Mouse (Mus musculus): ENCODE data around the gene Syk. TPM values are rescaled to one million over a fixed set of nuclear protein-coding genes. Genes with fewer than 3 reads are reported as not detected.

The Syk gene
- polyA plus RNA-seq, 1 experiment from 2014 or later: 8.8 TPM

DNA sequence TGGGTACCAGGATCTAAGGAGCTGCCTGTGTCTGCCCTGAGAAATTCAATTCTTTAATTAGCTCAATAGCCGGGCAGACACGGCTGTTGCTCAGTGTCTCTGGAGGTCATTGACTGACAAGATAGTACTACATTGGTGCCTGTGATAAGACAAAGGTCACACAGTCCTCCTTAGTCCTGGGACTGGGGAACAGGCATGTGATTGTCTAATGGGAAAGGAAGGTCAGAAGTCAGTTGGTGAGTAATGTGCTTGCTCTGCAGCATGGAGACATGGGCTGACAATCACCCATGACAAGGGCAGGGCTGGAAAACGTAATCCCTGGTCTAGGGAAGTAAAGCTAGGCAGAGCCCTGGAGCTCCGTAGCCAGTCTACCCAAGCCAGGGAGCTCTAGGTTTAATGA lies 19.8 kb downstream of the Syk start:
- Histone ChIP-seq H3K9me3 (replicated peaks) (no peaks in the 10 kb centered on the region), H3K4me2 (no peak overlapping the region), H3K27ac (ENCODE audit: poor library complexity, severe bottlenecking) (peak overlapping the region; percentile 2; the same call in 1 of the 2 replicates), H3K27me3 (replicated peaks) (no peaks in the 10 kb centered on the region), H3K4me1 (replicated peaks) (peaks cover 23% of the 10 kb centered on the region), H3K36me3 (no peaks in the 10 kb centered on the region), H3K4me3 (no peak overlapping the region), H3K9ac (no peak overlapping the region)
- 13% methylated on average over 4 of the region's 4 CpGs for WGBS
- no peak for ATAC-seq (ENCODE audit: insufficient number of reproducible peaks, low FRiP score)

DNA sequence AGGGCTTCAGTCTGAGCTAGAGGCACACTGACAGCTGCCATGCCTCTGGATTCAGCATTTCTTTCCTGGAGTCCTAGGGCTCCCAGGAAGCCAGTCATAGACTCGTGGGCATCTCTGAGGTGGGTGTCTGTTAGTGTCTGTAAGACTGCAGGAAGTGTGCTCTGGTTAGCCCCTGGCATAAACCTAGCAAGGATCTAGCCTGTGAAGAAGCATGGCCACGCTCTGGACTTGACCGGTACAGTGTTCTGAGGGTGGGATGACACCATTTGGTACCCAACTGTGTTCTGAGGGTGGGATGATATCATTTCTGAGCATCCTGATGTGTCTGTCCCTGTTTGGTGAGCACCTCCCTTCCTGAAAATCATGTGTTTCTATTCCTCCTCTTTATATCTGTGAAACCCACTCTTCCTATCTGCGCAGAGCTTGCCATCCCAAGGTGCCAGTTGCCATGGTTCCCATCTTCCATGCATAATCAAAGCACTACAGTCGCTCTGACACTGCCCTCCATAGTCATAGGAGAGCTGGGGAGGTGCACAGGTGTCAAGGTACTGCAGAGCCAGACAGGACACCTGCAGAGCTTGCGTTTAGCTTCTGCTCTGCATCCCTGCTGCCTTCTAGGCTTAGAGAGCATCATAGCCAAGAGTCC lies 20.9 kb downstream of the Syk start:
- H3K36me3 ChIP-seq: no peaks in the 10 kb centered on the region
- no peaks in the 10 kb centered on the region for H3K27me3 ChIP-seq (replicated peaks)
- H3K4me1 ChIP-seq (replicated peaks): peaks cover 18% of the 10 kb centered on the region
- no peak for ATAC-seq (ENCODE audit: insufficient number of reproducible peaks, low FRiP score)
- WGBS: 81% methylated on average over 6 of the region's 6 CpGs
- no peak overlapping the region for H3K4me3 ChIP-seq
- H3K9ac ChIP-seq: no peak overlapping the region
- H3K27ac ChIP-seq (ENCODE audit: poor library complexity, severe bottlenecking): no peak overlapping the region
- H3K4me2 ChIP-seq: no peak overlapping the region
- H3K9me3 ChIP-seq (replicated peaks): no peaks in the 10 kb centered on the region

GRCm38 (mm10) chr13:52605006-52605405 lies 22.0 kb downstream of the Syk start:
- no peaks in the 10 kb centered on the region for H3K9me3 ChIP-seq (replicated peaks)
- WGBS: 78% methylated on average over 3 of the region's 3 CpGs
- no peaks in the 10 kb centered on the region for H3K27me3 ChIP-seq (replicated peaks)

GRCm38 (mm10) chr13:52605911-52606310 lies 22.9 kb downstream of the Syk start:
- 79% methylated on average over 4 of the region's 4 CpGs for WGBS
- Histone ChIP-seq H3K4me3 (no peak overlapping the region), H3K27me3 (replicated peaks) (no peaks in the 10 kb centered on the region), H3K27ac (ENCODE audit: poor library complexity, severe bottlenecking) (no peak overlapping the region), H3K9me3 (replicated peaks) (no peaks in the 10 kb centered on the region), H3K36me3 (no peaks in the 10 kb centered on the region), H3K4me2 (no peak overlapping the region), H3K9ac (no peak overlapping the region), H3K4me1 (replicated peaks) (peaks cover 15% of the 10 kb centered on the region)
- ATAC-seq (ENCODE audit: insufficient number of reproducible peaks, low FRiP score): no peak

More at GRCm38 (mm10) chr13:52605006-52605405, 22.0 kb downstream of the Syk start:
- Histone ChIP-seq H3K4me3 (no peak overlapping the region), H3K4me1 (replicated peaks) (peaks cover 15% of the 10 kb centered on the region), H3K27ac (ENCODE audit: poor library complexity, severe bottlenecking) (no peak overlapping the region), H3K4me2 (no peak overlapping the region), H3K9ac (no peak overlapping the region), H3K36me3 (no peaks in the 10 kb centered on the region)
- ATAC-seq (ENCODE audit: insufficient number of reproducible peaks, low FRiP score): no peak

DNA sequence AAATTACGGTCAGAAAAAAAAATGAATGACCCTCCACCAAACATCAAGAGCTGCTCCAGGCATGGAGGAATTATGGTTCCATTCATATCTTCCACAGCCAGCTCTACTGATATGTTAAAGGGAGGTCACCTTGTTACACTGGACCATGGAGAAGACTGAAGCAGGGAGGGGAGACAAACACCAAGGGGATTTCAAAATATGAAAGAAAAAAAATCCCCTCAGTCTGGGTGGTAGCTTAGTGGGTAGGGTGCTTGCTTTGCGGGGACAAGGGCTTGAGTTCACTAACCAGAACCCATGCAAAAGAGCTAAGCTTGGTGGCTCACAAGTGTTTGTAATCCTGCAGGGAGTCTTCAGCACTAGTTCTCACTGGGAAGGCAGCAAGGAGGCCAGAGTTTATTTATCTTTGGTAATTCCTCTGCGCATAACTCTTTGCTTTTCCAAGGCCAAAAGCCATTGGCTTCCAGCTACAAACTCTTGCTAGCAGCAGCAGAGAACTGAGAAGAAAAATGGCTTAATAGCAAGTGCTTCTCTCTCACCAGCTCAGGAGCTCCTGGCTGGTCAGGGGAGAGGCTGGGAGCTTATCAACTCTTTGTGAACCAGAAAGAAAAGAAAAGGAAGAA lies 23.8 kb downstream of the Syk start:
- no peak overlapping the region for H3K9ac ChIP-seq

GRCm38 (mm10) chr13:52607964-52608363 lies 25.0 kb downstream of the Syk start:
- Histone ChIP-seq H3K9ac (no peak overlapping the region), H3K4me3 (no peak overlapping the region), H3K4me1 (replicated peaks) (peaks cover 8% of the 10 kb centered on the region), H3K4me2 (no peak overlapping the region), H3K9me3 (replicated peaks) (no peaks in the 10 kb centered on the region), H3K36me3 (peaks cover 11% of the 10 kb centered on the region), H3K27ac (ENCODE audit: poor library complexity, severe bottlenecking) (no peak overlapping the region), H3K27me3 (replicated peaks) (no peaks in the 10 kb centered on the region)
- no peak for ATAC-seq (ENCODE audit: insufficient number of reproducible peaks, low FRiP score)
- 95% methylated on average over 1 of the region's 1 CpGs for WGBS

More for the DNA sequence above, 23.8 kb downstream of the Syk start:
- Histone ChIP-seq H3K4me1 (replicated peaks) (peaks cover 15% of the 10 kb centered on the region), H3K9me3 (replicated peaks) (no peaks in the 10 kb centered on the region), H3K4me2 (no peak overlapping the region), H3K4me3 (no peak overlapping the region), H3K27me3 (replicated peaks) (no peaks in the 10 kb centered on the region), H3K36me3 (peaks cover 2% of the 10 kb centered on the region; the same call in 1 of the 2 replicates), H3K27ac (ENCODE audit: poor library complexity, severe bottlenecking) (no peak overlapping the region)
- no peak for ATAC-seq (ENCODE audit: insufficient number of reproducible peaks, low FRiP score)
- 84% methylated on average over 3 of the region's 3 CpGs for WGBS

DNA sequence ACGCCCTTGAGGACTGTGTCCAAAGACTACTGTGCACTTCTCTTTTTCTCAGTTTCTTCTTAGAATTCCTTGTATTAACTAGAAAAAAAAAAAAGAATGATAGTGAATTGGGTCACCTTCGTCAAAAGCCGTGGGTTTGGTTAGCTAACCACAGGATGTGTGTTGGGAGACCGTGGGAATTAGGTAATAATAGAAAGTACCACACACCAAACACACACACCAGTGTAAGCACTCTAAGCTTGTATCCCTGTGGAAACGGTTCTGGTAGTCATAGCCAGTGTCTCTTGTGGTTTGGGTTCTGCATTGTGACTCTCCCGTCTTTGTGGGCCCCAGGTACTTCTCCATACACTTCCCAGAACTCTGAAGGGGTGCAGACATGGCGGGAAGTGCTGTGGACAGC lies 27.5 kb downstream of the Syk start:
- H3K27ac ChIP-seq (ENCODE audit: poor library complexity, severe bottlenecking): no peak overlapping the region
- no peak overlapping the region for H3K4me3 ChIP-seq
- H3K9me3 ChIP-seq (replicated peaks): no peaks in the 10 kb centered on the region
- 82% methylated on average over 7 of the region's 7 CpGs for WGBS
- no peaks in the 10 kb centered on the region for H3K27me3 ChIP-seq (replicated peaks)
- no peak overlapping the region for H3K9ac ChIP-seq
- no peaks in the 10 kb centered on the region; the same call in 1 of the 2 replicates for H3K4me1 ChIP-seq (replicated peaks)
- peaks cover 18% of the 10 kb centered on the region for H3K36me3 ChIP-seq
- ATAC-seq (ENCODE audit: insufficient number of reproducible peaks, low FRiP score): no peak
- no peak overlapping the region for H3K4me2 ChIP-seq

- WGBS: 69% methylated on average over 3 of the region's 3 CpGs
- ATAC-seq (ENCODE audit: insufficient number of reproducible peaks, low FRiP score): no peak
Measured at GRCm38 (mm10) chr13:52613266-52613665, 30.3 kb downstream of the Syk start.

DNA sequence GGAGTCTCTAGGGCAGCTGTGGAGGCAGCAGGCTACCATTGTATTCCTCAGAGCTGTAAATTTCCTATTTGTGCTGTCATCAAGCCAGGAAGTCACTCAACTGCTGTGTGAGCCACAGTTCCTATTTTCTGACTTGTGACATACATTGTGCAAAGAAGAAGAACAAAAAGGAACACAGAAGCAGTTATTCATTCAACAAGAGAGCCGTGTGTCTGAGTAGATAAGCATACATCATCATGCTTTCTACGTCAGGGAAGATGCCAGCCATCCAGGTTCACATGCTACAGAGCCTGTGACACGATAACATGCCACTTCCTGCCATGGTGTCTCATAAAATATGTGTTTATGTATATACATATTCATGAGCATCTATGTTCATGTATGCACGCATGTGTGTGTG lies 32.1 kb downstream of the Syk start:
- Histone ChIP-seq H3K4me2 (no peak overlapping the region), H3K4me1 (replicated peaks) (0 out of 2 replicates have a peak, but pooled peaks cover 5% of the 10 kb centered on the region), H3K9me3 (replicated peaks) (no peaks in the 10 kb centered on the region), H3K4me3 (no peak overlapping the region), H3K27me3 (replicated peaks) (no peaks in the 10 kb centered on the region), H3K27ac (ENCODE audit: poor library complexity, severe bottlenecking) (no peak overlapping the region), H3K36me3 (peaks cover 18% of the 10 kb centered on the region), H3K9ac (no peak overlapping the region)
- WGBS: 79% methylated on average over 4 of the region's 4 CpGs
- no peak for ATAC-seq (ENCODE audit: insufficient number of reproducible peaks, low FRiP score)

More at GRCm38 (mm10) chr13:52613266-52613665, 30.3 kb downstream of the Syk start:
- H3K27ac ChIP-seq (ENCODE audit: poor library complexity, severe bottlenecking): no peak overlapping the region
- no peak overlapping the region for H3K9ac ChIP-seq
- H3K4me3 ChIP-seq: no peak overlapping the region
- no peaks in the 10 kb centered on the region for H3K9me3 ChIP-seq (replicated peaks)
- no peaks in the 10 kb centered on the region; the same call in 1 of the 2 replicates for H3K4me1 ChIP-seq (replicated peaks)
- H3K4me2 ChIP-seq: no peak overlapping the region
- H3K27me3 ChIP-seq (replicated peaks): no peaks in the 10 kb centered on the region
- peaks cover 18% of the 10 kb centered on the region for H3K36me3 ChIP-seq

GRCm38 (mm10) chr13:52617096-52617714 lies 34.2 kb downstream of the Syk start:
- no peak for ATAC-seq (ENCODE audit: insufficient number of reproducible peaks, low FRiP score)
- 61% methylated on average over 11 of the region's 11 CpGs for WGBS

GRCm38 (mm10) chr13:52618592-52618991 lies 35.6 kb downstream of the Syk start:
- Histone ChIP-seq H3K36me3 (peaks cover 7% of the 10 kb centered on the region; the same call in 1 of the 2 replicates), H3K9ac (no peak overlapping the region), H3K4me3 (no peak overlapping the region), H3K4me1 (replicated peaks) (peaks cover 8% of the 10 kb centered on the region), H3K4me2 (no peak overlapping the region), H3K9me3 (replicated peaks) (no peaks in the 10 kb centered on the region), H3K27me3 (replicated peaks) (no peaks in the 10 kb centered on the region), H3K27ac (ENCODE audit: poor library complexity, severe bottlenecking) (no peak overlapping the region)
- WGBS: 70% methylated on average over 4 of the region's 4 CpGs
- ATAC-seq (ENCODE audit: insufficient number of reproducible peaks, low FRiP score): no peak

More at GRCm38 (mm10) chr13:52617096-52617714, 34.2 kb downstream of the Syk start:
- H3K27me3 ChIP-seq (replicated peaks): no peaks in the 10 kb centered on the region
- no peaks in the 10 kb centered on the region for H3K9me3 ChIP-seq (replicated peaks)
- H3K9ac ChIP-seq: no peak overlapping the region
- H3K4me1 ChIP-seq (replicated peaks): 0 out of 2 replicates have a peak, but pooled peaks cover 5% of the 10 kb centered on the region
- H3K36me3 ChIP-seq: peaks cover 16% of the 10 kb centered on the region; the same call in 1 of the 2 replicates
- no peak overlapping the region for H3K27ac ChIP-seq (ENCODE audit: poor library complexity, severe bottlenecking)
- no peak overlapping the region for H3K4me3 ChIP-seq
- H3K4me2 ChIP-seq: no peak overlapping the region

Data from heart, embryonic 12.5 days (tissue).